Mouse (Mus musculus) liver, postnatal 0 days (tissue): ENCODE results near the gene Clca3a1. TPM values are rescaled to one million over a fixed set of nuclear protein-coding genes. Genes with fewer than 3 reads are reported as not detected.
"Not testable (repeated sequence)": the region's sequence is repeated elsewhere in the genome, so short reads cannot be mapped to it uniquely, and the experiment has no call there.

Experiments used
- ATAC-seq: fragments of 200-750 bp; cut with Nextera tagmentation; 2 replicates; pipeline ENCODE4 v1.8.0; 2017; ENCODE audit warnings: mild to moderate bottlenecking, moderate library complexity
- DNase-seq: peaks from one replicate; pipeline ENCODE4 v3.0.0-alpha.2; 2016
- H3K27ac ChIP-seq: fragments of 300-500 bp; sonication (generic); 2 replicates; pipeline ENCODE4 v1.5.1; 2014; ENCODE audit warnings: antibody characterized with exemption, moderate library complexity, mild to moderate bottlenecking, low read depth
- H3K27me3 ChIP-seq: fragments of 300-500 bp; sonication (generic); 2 replicates; pipeline ENCODE4 v1.6.1; 2014; ENCODE audit warnings: low read length, control low read depth, mixed read lengths; ENCODE audit not compliant: insufficient read depth
- H3K36me3 ChIP-seq: fragments of 300-500 bp; sonication (generic); replicated peaks from 2 replicates; pipeline ENCODE4 v1.6.1; 2014; ENCODE audit warnings: mild to moderate bottlenecking, control low read depth, low read length, moderate library complexity, mixed read lengths; ENCODE audit not compliant: insufficient read depth
- H3K4me1 ChIP-seq: fragments of 300-500 bp; sonication (generic); 2 replicates; pipeline ENCODE4 v1.6.1; 2014; ENCODE audit warnings: antibody characterized with exemption, mild to moderate bottlenecking, control low read depth; ENCODE audit not compliant: insufficient read depth
- H3K4me2 ChIP-seq: fragments of 300-500 bp; sonication (generic); 2 replicates; pipeline ENCODE4 v1.6.1; 2014; ENCODE audit warnings: low read depth, mild to moderate bottlenecking, low read length, moderate library complexity, mixed read lengths
- H3K4me3 ChIP-seq: fragments of 300-500 bp; sonication (generic); 2 replicates; pipeline ENCODE4 v1.5.1; 2014; ENCODE audit warnings: low read depth, low read length
- H3K9ac ChIP-seq: fragments of 300-500 bp; sonication (generic); replicated peaks from 2 replicates; pipeline ENCODE4 v1.6.1; 2014; ENCODE audit warnings: mild to moderate bottlenecking, moderate library complexity
- H3K9me3 ChIP-seq: fragments of 300-500 bp; sonication (generic); 2 replicates; pipeline ENCODE4 v1.6.1; 2016; ENCODE audit warnings: mild to moderate bottlenecking, control low read depth, low read length, mixed read lengths
- CTCF ChIP-seq: sonication (generic); IDR thresholded peaks from 2 replicates; pipeline ENCODE4 v1.5.1; 2016; ENCODE audit warnings: antibody characterized with exemption, low read depth
- EP300 ChIP-seq: IDR thresholded peaks from 2 replicates; pipeline ENCODE4 v1.6.1; 2016; ENCODE audit warnings: antibody characterized with exemption, low read depth, mild to moderate bottlenecking
- WGBS: fragments of 180-500 bp; shearing (Covaris S2); extraction: QIAGEN DNeasy Blood & Tissue Kit; methylation state at CpG from one replicate; pipeline ENCODE4 v1.1.7; 2014; ENCODE audit not compliant: insufficient replicate concordance; 5-methylcytosine and 5-hydroxymethylcytosine counted together
- polyA plus RNA-seq: library from polyadenylated mRNA; unstranded; fragments of >200 nt; fragmentation: Nextera tagmentation; extraction: Ambion mirVana; gene quantifications from 2 replicates; pipeline ENCODE4 v1.2.1, GENCODE M21; 2015

The Clca3a1 gene
- polyA plus RNA-seq, 1 experiment from 2014 or later = 8.5 TPM

GRCm38 (mm10) chr3:144761454-144761853 lies 677 bp upstream of the Clca3a1 start:
- TF ChIP-seq EP300 = no peak
- no peak for TF ChIP-seq CTCF
- ATAC-seq (no peak), DNase-seq (no peak)
- Histone ChIP-seq H3K27me3 (no peaks in the 10 kb centered on the region), H3K4me3 (peak overlapping the region; percentile 42; the same call in 1 of the 2 replicates), H3K9me3 (no peaks in the 10 kb centered on the region), H3K27ac (peak overlapping the region; percentile 82), H3K4me1 (no peaks in the 10 kb centered on the region), H3K4me2 (peak overlapping the region; percentile 68), H3K36me3 (no peaks in the 10 kb centered on the region), H3K9ac (no peak overlapping the region; the same call in 1 of the 2 replicates)
- WGBS = 38% methylated on average over 6 of the region's 6 CpGs

GRCm38 (mm10) chr3:144759719-144760118 lies 1.1 kb downstream of the Clca3a1 start:
- ATAC-seq (no peak), DNase-seq (no peak)
- 60% methylated on average over 3 of the region's 3 CpGs for WGBS
- H3K4me2 ChIP-seq = peak overlapping the region; percentile 68
- H3K27ac ChIP-seq = 0 out of 2 replicates have a peak overlapping the region, but pooled peaks have one; percentile 82
- H3K4me3 ChIP-seq = peak overlapping the region; percentile 42
- no peaks in the 10 kb centered on the region for H3K4me1 ChIP-seq
- peak overlapping the region; percentile 48 for H3K9ac ChIP-seq
- no peaks in the 10 kb centered on the region for H3K36me3 ChIP-seq
- TF ChIP-seq CTCF = no peak
- TF ChIP-seq EP300 = no peak
- H3K9me3 ChIP-seq = no peaks in the 10 kb centered on the region
- H3K27me3 ChIP-seq = no peaks in the 10 kb centered on the region

GRCm38 (mm10) chr3:144756103-144756502 lies 4.7 kb downstream of the Clca3a1 start:
- not testable (repeated sequence) for H3K9me3 ChIP-seq, H3K4me1 ChIP-seq, H3K27ac ChIP-seq, H3K27me3 ChIP-seq, DNase-seq, ATAC-seq, H3K4me2 ChIP-seq, H3K9ac ChIP-seq, H3K4me3 ChIP-seq, H3K36me3 ChIP-seq
- WGBS = 78% methylated on average over 8 of the region's 8 CpGs

- ATAC-seq (no peak), DNase-seq (peak; percentile 31)
- Histone ChIP-seq H3K9me3 (no peaks in the 10 kb centered on the region), H3K4me3 (no peak overlapping the region), H3K9ac (no peak overlapping the region), H3K4me1 (no peaks in the 10 kb centered on the region), H3K4me2 (no peak overlapping the region), H3K27me3 (no peaks in the 10 kb centered on the region), H3K36me3 (no peaks in the 10 kb centered on the region), H3K27ac (no peak overlapping the region)
- TF ChIP-seq EP300 = no peak
- TF ChIP-seq CTCF = peak; percentile 78
- WGBS = 2% methylated on average over 2 of the region's 2 CpGs
Observed at GRCm38 (mm10) chr3:144753120-144753519, 7.7 kb downstream of the Clca3a1 start.

- H3K27ac ChIP-seq, H3K4me3 ChIP-seq, H3K9me3 ChIP-seq, H3K9ac ChIP-seq, ATAC-seq, H3K36me3 ChIP-seq, DNase-seq, H3K4me2 ChIP-seq, H3K4me1 ChIP-seq, H3K27me3 ChIP-seq: not testable (repeated sequence)
- 75% methylated on average over 18 of the region's 21 CpGs for WGBS
Observed at GRCm38 (mm10) chr3:144749062-144749963, 11.5 kb downstream of the Clca3a1 start.

GRCm38 (mm10) chr3:144747706-144748105 lies 13.1 kb downstream of the Clca3a1 start:
- not testable (repeated sequence) for H3K4me3 ChIP-seq, H3K9ac ChIP-seq, H3K36me3 ChIP-seq, H3K27ac ChIP-seq, H3K9me3 ChIP-seq, H3K4me2 ChIP-seq, DNase-seq, ATAC-seq, H3K4me1 ChIP-seq, H3K27me3 ChIP-seq
- 63% methylated on average over 3 of the region's 3 CpGs for WGBS

GRCm38 (mm10) chr3:144738396-144738795 lies 22.4 kb downstream of the Clca3a1 start:
- H3K4me1 ChIP-seq, ATAC-seq, DNase-seq, H3K27me3 ChIP-seq, H3K9me3 ChIP-seq, H3K4me3 ChIP-seq, H3K27ac ChIP-seq, H3K9ac ChIP-seq, H3K36me3 ChIP-seq, H3K4me2 ChIP-seq: not testable (repeated sequence)
- WGBS = 78% methylated on average over 24 of the region's 24 CpGs
